Mouse (Mus musculus) midbrain, embryonic 13.5 days (tissue): ENCODE data around the gene Ptcd1. TPM values are rescaled to one million over a fixed set of nuclear protein-coding genes. Genes with fewer than 3 reads are reported as not detected.
"Not testable (repeated sequence)": the region's sequence is repeated elsewhere in the genome, so short reads cannot be mapped to it uniquely, and the experiment has no call there.

Experiments used
- ATAC-seq: fragments of 200-750 bp; cut with Nextera tagmentation; 2 replicates; pipeline ENCODE4 v1.8.0; 2017; ENCODE audit warnings: mild to moderate bottlenecking, moderate TSS enrichment, moderate library complexity
- H3K27ac ChIP-seq: fragments of 300-500 bp; sonication (generic); 2 replicates; pipeline ENCODE4 v1.5.1; 2015; ENCODE audit warnings: inconsistent platforms, mild to moderate bottlenecking, moderate library complexity
- H3K27me3 ChIP-seq: fragments of 300-500 bp; sonication (generic); 2 replicates; pipeline ENCODE4 v1.6.1; 2015; ENCODE audit warnings: mild to moderate bottlenecking, inconsistent platforms
- H3K36me3 ChIP-seq: fragments of 300-500 bp; sonication (generic); 2 replicates; pipeline ENCODE4 v1.6.1; 2015; ENCODE audit warnings: mild to moderate bottlenecking, inconsistent platforms
- H3K4me1 ChIP-seq: fragments of 300-500 bp; sonication (generic); replicated peaks from 2 replicates; pipeline ENCODE4 v1.6.1; 2015; ENCODE audit warnings: inconsistent platforms
- H3K4me2 ChIP-seq: fragments of 300-500 bp; sonication (generic); replicated peaks from 2 replicates; pipeline ENCODE4 v1.6.1; 2015; ENCODE audit warnings: moderate library complexity, mild to moderate bottlenecking, inconsistent platforms
- H3K4me3 ChIP-seq: fragments of 300-500 bp; sonication (generic); replicated peaks from 2 replicates; pipeline ENCODE4 v1.5.1; 2015; ENCODE audit warnings: mild to moderate bottlenecking, inconsistent platforms
- H3K9ac ChIP-seq: fragments of 300-500 bp; sonication (generic); replicated peaks from 2 replicates; pipeline ENCODE4 v1.6.1; 2015; ENCODE audit warnings: mild to moderate bottlenecking, inconsistent platforms
- H3K9me3 ChIP-seq: fragments of 300-500 bp; sonication (generic); 2 replicates; pipeline ENCODE4 v1.6.1; 2016; ENCODE audit warnings: mild to moderate bottlenecking, inconsistent platforms
- WGBS: fragments of 180-500 bp; shearing (Covaris S2); methylation state at CpG from one replicate; pipeline ENCODE4 v1.1.7; 2015; 5-methylcytosine and 5-hydroxymethylcytosine counted together
- polyA plus RNA-seq: library from polyadenylated mRNA; unstranded; fragments of >200 nt; fragmentation: Nextera tagmentation; extraction: Ambion mirVana; gene quantifications from 2 replicates; pipeline ENCODE4 v1.2.1, GENCODE M21; 2015

Gene Ptcd1
- polyA plus RNA-seq, 1 experiment from 2014 or later, result 22.8 TPM

DNA sequence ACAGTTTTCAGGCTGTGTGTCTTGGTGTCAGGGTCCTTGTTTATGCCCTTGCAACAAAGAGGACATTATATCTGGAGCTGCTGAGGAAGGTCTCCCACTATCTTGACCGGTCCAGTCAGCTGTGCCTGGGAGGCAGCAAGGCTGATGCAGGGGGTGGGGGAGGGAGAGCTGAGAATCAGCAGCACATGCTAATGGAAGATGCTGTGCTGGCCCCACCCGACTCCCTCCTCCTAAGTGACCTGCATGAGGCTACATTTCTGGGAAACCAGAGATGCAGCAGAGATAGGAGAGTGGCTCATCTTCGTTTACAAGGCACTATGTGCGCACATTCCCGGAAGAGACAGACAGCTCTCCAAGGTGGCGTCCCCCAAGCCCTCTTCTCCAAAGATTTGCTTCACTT is 56.5 kb downstream of the Ptcd1 start:
- Histone ChIP-seq H3K4me1 (peaks cover 14% of the 10 kb centered on the region), H3K9me3 (no peaks in the 10 kb centered on the region), H3K27me3 (peaks cover 22% of the 10 kb centered on the region), H3K9ac (no peak overlapping the region), H3K27ac (no peak overlapping the region), H3K4me3 (no peak overlapping the region), H3K36me3 (peaks cover 60% of the 10 kb centered on the region), H3K4me2 (no peak overlapping the region)
- ATAC-seq, result no peak
- 93% methylated on average over 6 of the region's 6 CpGs for WGBS

DNA sequence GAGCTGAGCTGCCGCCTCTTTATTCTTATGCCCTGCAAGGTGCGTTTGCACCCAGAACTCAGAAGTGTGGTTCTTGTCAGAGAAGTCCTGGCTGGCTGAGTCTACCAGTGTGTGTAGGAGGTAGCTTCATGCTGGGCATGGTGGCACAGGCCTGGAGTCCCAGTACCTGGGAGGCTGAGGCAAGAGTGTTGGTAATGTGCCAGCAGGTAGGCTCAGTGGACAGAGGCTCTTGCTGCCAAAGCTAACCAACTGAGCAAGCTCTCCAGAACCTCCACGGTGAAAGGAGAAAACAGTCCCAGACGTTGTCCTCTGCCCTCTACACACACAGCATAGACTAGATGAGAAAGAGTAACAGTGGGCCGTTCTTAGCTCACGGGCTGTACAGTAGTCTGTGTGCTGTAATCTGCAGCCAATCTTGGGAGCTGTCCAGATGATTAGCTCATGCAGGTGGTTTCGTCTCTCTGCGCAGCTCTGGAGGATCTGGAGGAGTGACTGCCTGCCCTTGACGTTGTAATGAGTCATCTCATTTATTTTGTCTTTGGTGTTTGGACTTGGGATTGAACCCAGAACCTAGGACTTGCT is 61.1 kb downstream of the Ptcd1 start:
- H3K36me3 ChIP-seq, result peaks cover 97% of the 10 kb centered on the region
- WGBS, result 96% methylated on average over 9 of the region's 9 CpGs
- ATAC-seq, result no peak

DNA sequence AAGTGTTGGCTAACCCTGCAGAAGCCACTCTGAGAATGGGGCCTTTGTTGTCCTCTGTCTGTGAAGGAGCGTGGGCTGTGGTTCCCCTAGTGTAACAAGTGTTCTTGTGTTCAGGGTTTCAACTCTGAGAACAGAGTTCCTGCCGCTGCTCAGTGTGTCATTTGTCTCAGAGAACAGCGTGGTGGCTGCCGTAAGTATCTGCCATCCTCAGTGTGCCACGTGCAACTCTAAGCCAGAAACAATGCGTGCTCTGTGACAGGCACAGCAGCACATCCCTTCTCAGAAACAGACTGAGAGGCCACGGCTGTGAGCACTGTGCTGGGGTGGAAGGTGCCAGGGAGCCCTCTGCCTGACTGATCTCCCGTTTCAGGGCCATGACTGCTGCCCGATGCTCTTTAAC is 62.6 kb downstream of the Ptcd1 start:
- H3K36me3 ChIP-seq, result peaks cover 97% of the 10 kb centered on the region
- H3K9me3 ChIP-seq, result no peaks in the 10 kb centered on the region
- H3K9ac ChIP-seq, result no peak overlapping the region
- ATAC-seq, result no peak
- H3K4me3 ChIP-seq, result no peak overlapping the region
- no peaks in the 10 kb centered on the region for H3K27me3 ChIP-seq
- no peak overlapping the region for H3K4me2 ChIP-seq
- no peak overlapping the region for H3K27ac ChIP-seq
- H3K4me1 ChIP-seq, result no peaks in the 10 kb centered on the region
- 92% methylated on average over 9 of the region's 9 CpGs for WGBS

More for the DNA sequence above, 61.1 kb downstream of the Ptcd1 start:
- no peak overlapping the region for H3K9ac ChIP-seq
- H3K27ac ChIP-seq, result no peak overlapping the region
- no peaks in the 10 kb centered on the region for H3K9me3 ChIP-seq
- H3K27me3 ChIP-seq, result no peaks in the 10 kb centered on the region
- H3K4me3 ChIP-seq, result no peak overlapping the region
- H3K4me2 ChIP-seq, result no peak overlapping the region
- no peaks in the 10 kb centered on the region for H3K4me1 ChIP-seq

DNA sequence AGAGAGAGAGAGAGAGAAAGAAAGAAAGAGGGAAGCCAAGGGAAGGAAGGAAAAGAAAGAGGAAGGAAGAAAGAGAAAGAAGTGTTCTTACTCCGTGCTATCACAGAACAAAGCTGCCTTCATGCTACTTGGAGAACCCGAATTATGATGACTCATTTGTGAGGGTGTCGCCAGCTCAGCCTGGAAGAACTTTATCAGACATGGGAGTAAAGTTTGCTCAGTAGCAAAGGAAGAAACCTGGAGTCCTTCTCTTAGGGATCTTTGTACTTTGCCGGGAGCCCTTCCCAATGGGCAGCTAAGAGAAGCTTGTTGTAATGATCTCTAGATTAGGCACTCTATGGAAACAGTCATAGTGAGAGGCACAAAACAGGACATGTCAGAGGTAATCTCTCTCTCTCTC is 64.2 kb downstream of the Ptcd1 start:
- H3K4me3 ChIP-seq, result no peak overlapping the region
- no peak overlapping the region for H3K27ac ChIP-seq
- no peaks in the 10 kb centered on the region for H3K27me3 ChIP-seq
- WGBS, result 97% methylated on average over 4 of the region's 4 CpGs
- ATAC-seq, result no peak
- H3K4me2 ChIP-seq, result no peak overlapping the region
- H3K9me3 ChIP-seq, result no peaks in the 10 kb centered on the region
- peaks cover 96% of the 10 kb centered on the region for H3K36me3 ChIP-seq
- no peak overlapping the region for H3K9ac ChIP-seq
- no peaks in the 10 kb centered on the region for H3K4me1 ChIP-seq

DNA sequence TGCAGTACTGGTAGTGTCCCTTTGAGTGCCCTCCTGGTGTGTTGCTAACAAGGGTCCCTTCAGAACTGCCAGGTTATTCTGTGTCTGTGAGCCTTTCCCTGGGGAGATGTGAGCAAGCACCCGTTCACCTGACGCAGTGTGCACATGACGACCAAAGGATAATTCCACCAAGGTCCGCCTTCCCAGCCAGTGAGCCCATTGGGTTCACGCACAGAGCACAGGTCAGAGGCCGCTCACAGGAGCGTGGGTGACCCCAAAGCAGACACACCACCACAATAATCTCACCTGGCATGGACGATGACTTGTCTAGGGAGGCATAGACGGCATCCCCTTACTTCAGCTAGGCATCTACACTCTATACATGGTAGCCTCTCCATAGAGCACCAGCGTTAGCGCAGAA is 65.5 kb downstream of the Ptcd1 start:
- not testable (repeated sequence) for H3K27me3 ChIP-seq, H3K4me3 ChIP-seq, H3K9ac ChIP-seq, H3K4me2 ChIP-seq, ATAC-seq, H3K9me3 ChIP-seq, H3K27ac ChIP-seq, H3K4me1 ChIP-seq
- WGBS, result 98% methylated on average over 11 of the region's 11 CpGs
- peaks cover 96% of the 10 kb centered on the region for H3K36me3 ChIP-seq

DNA sequence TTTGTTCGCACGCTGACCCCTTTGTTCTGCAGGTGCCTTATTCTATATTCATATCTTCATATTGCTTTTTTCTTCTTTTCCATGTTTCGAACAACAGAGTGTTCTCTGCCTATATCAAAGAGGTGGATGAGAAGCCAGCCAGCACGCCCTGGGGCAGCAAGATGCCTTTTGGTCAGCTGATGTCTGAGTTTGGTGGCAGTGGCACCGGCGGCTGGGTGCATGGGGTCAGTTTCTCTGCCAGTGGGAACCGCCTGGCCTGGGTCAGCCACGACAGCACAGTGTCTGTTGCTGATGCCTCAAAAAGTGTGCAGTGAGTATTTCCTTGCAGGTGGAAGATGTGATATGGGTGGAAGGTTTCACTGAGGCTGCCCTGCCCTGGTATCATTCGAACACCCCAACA is 65.9 kb downstream of the Ptcd1 start:
- ATAC-seq, result no peak
- 97% methylated on average over 9 of the region's 9 CpGs for WGBS
- Histone ChIP-seq H3K27me3 (no peaks in the 10 kb centered on the region), H3K27ac (no peak overlapping the region), H3K4me3 (no peak overlapping the region), H3K36me3 (peaks cover 96% of the 10 kb centered on the region), H3K4me1 (no peaks in the 10 kb centered on the region), H3K4me2 (no peak overlapping the region), H3K9ac (no peak overlapping the region), H3K9me3 (no peaks in the 10 kb centered on the region)

DNA sequence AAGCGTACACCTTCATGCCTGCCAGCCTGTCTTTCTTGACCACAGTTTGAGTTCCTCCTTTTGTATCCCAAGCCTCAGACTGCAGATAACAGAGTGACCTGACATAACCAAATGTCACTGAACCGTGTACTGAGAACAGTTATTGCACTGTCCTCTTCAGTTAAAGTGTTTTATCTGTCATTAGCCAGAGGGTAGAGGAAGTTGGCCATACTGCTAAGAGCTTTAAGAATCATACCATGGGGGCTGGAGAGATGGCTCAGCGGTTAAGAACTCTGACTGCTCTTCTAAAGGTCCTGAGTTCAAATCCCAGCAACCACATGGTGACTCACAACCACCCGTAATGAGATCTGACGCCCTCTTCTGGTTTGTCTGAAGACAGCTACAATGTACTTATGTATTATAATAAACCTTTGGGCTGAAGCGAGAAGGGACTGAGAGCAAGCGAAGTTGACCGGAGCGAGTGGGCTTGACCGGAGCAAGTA is 68.5 kb downstream of the Ptcd1 start:
- H3K9me3 ChIP-seq, result no peaks in the 10 kb centered on the region
- H3K36me3 ChIP-seq, result peaks cover 95% of the 10 kb centered on the region
- WGBS, result 97% methylated on average over 10 of the region's 10 CpGs
- H3K4me2 ChIP-seq, result no peak overlapping the region
- H3K4me3 ChIP-seq, result no peak overlapping the region
- no peak overlapping the region for H3K9ac ChIP-seq
- no peak overlapping the region for H3K27ac ChIP-seq
- ATAC-seq, result no peak
- no peaks in the 10 kb centered on the region for H3K4me1 ChIP-seq
- H3K27me3 ChIP-seq, result no peaks in the 10 kb centered on the region

Other genes with a start within 250 kb of the Ptcd1 start
- gene Smurf1, start 201.3 kb downstream of the Ptcd1 start, polyA plus RNA-seq, result 26.9 and 32.2 TPM in 2 replicates
- gene Gm4871, start 134.4 kb downstream of the Ptcd1 start, polyA plus RNA-seq, result not detected in 2 replicates
- not detected in 2 replicates for gene 1700018F24Rik, start 124.1 kb downstream of the Ptcd1 start, polyA plus RNA-seq
- 250 and 259 TPM in 2 replicates for gene Arpc1a, start 83.3 kb downstream of the Ptcd1 start, polyA plus RNA-seq
- gene Kpna7, start 83.1 kb downstream of the Ptcd1 start, polyA plus RNA-seq, result not detected in 2 replicates
- 51.3 and 64.1 TPM in 2 replicates for gene Arpc1b, start 52.9 kb downstream of the Ptcd1 start, polyA plus RNA-seq
- 131 TPM in 2 replicates for gene Pdap1, start 26.9 kb downstream of the Ptcd1 start, polyA plus RNA-seq
- gene Bud31, start 26.7 kb downstream of the Ptcd1 start, polyA plus RNA-seq, result 228 and 231 TPM in 2 replicates
- 57.2 and 58.9 TPM in 2 replicates for gene Cpsf4, start 105 bp upstream of the Ptcd1 start, polyA plus RNA-seq
- 677 and 698 TPM in 2 replicates for gene Atp5j2, start 25.0 kb upstream of the Ptcd1 start, polyA plus RNA-seq
- 13.8 and 15.0 TPM in 2 replicates for gene Zkscan14, start 34.8 kb upstream of the Ptcd1 start, polyA plus RNA-seq
- 18.9 and 19.7 TPM in 2 replicates for gene Zkscan5, start 37.5 kb upstream of the Ptcd1 start, polyA plus RNA-seq
- 38.7 and 40.9 TPM in 2 replicates for gene Zfp655, start 64.6 kb upstream of the Ptcd1 start, polyA plus RNA-seq
- 0.95 and 1.00 TPM in 2 replicates for gene Zscan25, start 113.4 kb upstream of the Ptcd1 start, polyA plus RNA-seq
- not detected in 2 replicates for gene Cyp3a57, start 178.2 kb upstream of the Ptcd1 start, polyA plus RNA-seq